Mouse (Mus musculus) adrenal gland, adult 10 weeks (tissue): ENCODE measurements around the gene Olfr827. TPM values are rescaled to one million over a fixed set of nuclear protein-coding genes. Genes with fewer than 3 reads are reported as not detected.

Experiments
- polyA plus RNA-seq: library from polyadenylated mRNA; stranded (reverse); fragments of 350-450 nt; fragmentation: Illumina TruSeq; extraction: RNeasy Lipid Tissue Mini Kit (QIAGEN cat#74804); gene quantifications from one replicate; pipeline ENCODE4 v1.2.3, GENCODE M21; 2014; ENCODE audit warnings: low read depth, low replicate concordance

The Olfr827 gene
- polyA plus RNA-seq, result not detected

GRCm38 (mm10) chr10:130214303-130214702 is at the start of gene Olfr827:
TSS of gene Olfr827 (minus strand) at chr10:130214403.

DNA sequence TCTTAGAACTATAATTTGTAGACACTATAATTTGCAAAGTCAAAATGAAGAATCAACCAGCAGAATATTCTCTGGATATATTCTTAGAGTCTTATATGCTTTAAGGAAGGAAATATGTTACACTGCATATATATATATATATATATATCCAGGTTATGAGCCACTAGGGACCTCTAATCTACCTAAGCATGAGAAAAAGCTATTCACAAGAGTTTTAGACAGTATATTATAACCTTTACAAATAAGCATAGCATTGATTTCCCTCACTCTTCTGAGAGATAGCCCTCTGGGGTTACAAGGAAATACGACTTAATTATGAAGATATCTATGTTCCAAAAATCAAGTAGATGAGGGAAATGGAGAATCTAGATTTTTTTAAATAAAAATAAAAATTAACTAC is 30.1 kb downstream of the Olfr827 start, which contains the start of gene Olfr826:
Gene Olfr826, minus strand, starts transcription at position 101 of the 400 bp plus-strand sequence.

GRCm38 (mm10) chr10:130166666-130167065 is 47.5 kb downstream of the Olfr827 start, which contains the start of gene Olfr825:
TSS of gene Olfr825 (minus strand) at chr10:130166766.

Other genes starting within 250 kb of the Olfr827 start
- gene Olfr819, start 247.1 kb downstream of the Olfr827 start, polyA plus RNA-seq, result not detected
- not detected for gene Olfr247, start 238.3 kb downstream of the Olfr827 start, polyA plus RNA-seq
- gene Gm10310, start 229.3 kb downstream of the Olfr827 start, polyA plus RNA-seq, result not detected
- not detected for gene Olfr820, start 201.8 kb downstream of the Olfr827 start, polyA plus RNA-seq
- gene Olfr821, start 184.1 kb downstream of the Olfr827 start, polyA plus RNA-seq, result not detected
- not detected for gene Olfr822, start 143.2 kb downstream of the Olfr827 start, polyA plus RNA-seq
- gene Olfr823, start 99.0 kb downstream of the Olfr827 start, polyA plus RNA-seq, result not detected
- not detected for gene Olfr824, start 84.4 kb downstream of the Olfr827 start, polyA plus RNA-seq
- not detected for gene Olfr825, start 47.6 kb downstream of the Olfr827 start, polyA plus RNA-seq
- gene Olfr826, start 30.2 kb downstream of the Olfr827 start, polyA plus RNA-seq, result not detected
- gene Neurod4, start 65.8 kb upstream of the Olfr827 start, polyA plus RNA-seq, result 3.9 TPM
- gene Tespa1, start 108.5 kb upstream of the Olfr827 start, polyA plus RNA-seq, result not detected
- not detected for gene Vmn2r84, start 179.9 kb upstream of the Olfr827 start, polyA plus RNA-seq
- not detected for gene Vmn2r85, start 215.3 kb upstream of the Olfr827 start, polyA plus RNA-seq
- not detected for gene Vmn2r86, start 241.6 kb upstream of the Olfr827 start, polyA plus RNA-seq